Mouse (Mus musculus) liver, embryonic 13.5 days (tissue): ENCODE results near the gene Atp8b4. TPM values are rescaled to one million over a fixed set of nuclear protein-coding genes. Genes with fewer than 3 reads are reported as not detected.
"Not testable (repeated sequence)": the region's sequence is repeated elsewhere in the genome, so short reads cannot be mapped to it uniquely, and the experiment has no call there.

Source experiments
- ATAC-seq: fragments of 200-750 bp; cut with Nextera tagmentation; 2 replicates; pipeline ENCODE4 v1.8.0; 2017; ENCODE audit warnings: low read depth, mild to moderate bottlenecking, moderate number of reproducible peaks, moderate library complexity
- DNase-seq: peaks from one replicate; pipeline ENCODE4 v3.0.0; 2022
- H3K27ac ChIP-seq: fragments of 300-500 bp; sonication (generic); 2 replicates; pipeline ENCODE4 v1.5.1; 2015; ENCODE audit warnings: moderate library complexity, mild to moderate bottlenecking, inconsistent platforms
- H3K27me3 ChIP-seq: fragments of 300-500 bp; sonication (generic); 2 replicates; pipeline ENCODE4 v1.6.1; 2015; ENCODE audit warnings: mild to moderate bottlenecking, inconsistent platforms
- H3K36me3 ChIP-seq: fragments of 300-500 bp; sonication (generic); 2 replicates; pipeline ENCODE4 v1.6.1; 2015; ENCODE audit warnings: mild to moderate bottlenecking, inconsistent platforms
- H3K4me1 ChIP-seq: fragments of 300-500 bp; sonication (generic); replicated peaks from 2 replicates; pipeline ENCODE4 v1.6.1; 2015; ENCODE audit warnings: inconsistent platforms
- H3K4me2 ChIP-seq: fragments of 300-500 bp; sonication (generic); 2 replicates; pipeline ENCODE4 v1.6.1; 2015; ENCODE audit warnings: inconsistent platforms, mild to moderate bottlenecking, moderate library complexity
- H3K4me3 ChIP-seq: fragments of 300-500 bp; sonication (generic); replicated peaks from 2 replicates; pipeline ENCODE4 v1.5.1; 2015; ENCODE audit warnings: mild to moderate bottlenecking, inconsistent platforms
- H3K9ac ChIP-seq: fragments of 300-500 bp; sonication (generic); 2 replicates; pipeline ENCODE4 v1.6.1; 2015; ENCODE audit warnings: mild to moderate bottlenecking, inconsistent platforms
- H3K9me3 ChIP-seq: fragments of 300-500 bp; sonication (generic); replicated peaks from 2 replicates; pipeline ENCODE4 v1.6.1; 2016; ENCODE audit warnings: inconsistent platforms
- WGBS: fragments of 180-500 bp; shearing (Covaris S2); methylation state at CpG from one replicate; pipeline ENCODE4 v1.1.7; 2015; ENCODE audit not compliant: insufficient replicate concordance; 5-methylcytosine and 5-hydroxymethylcytosine counted together
- polyA plus RNA-seq: library from polyadenylated mRNA; unstranded; fragments of >200 nt; fragmentation: Nextera tagmentation; extraction: Ambion mirVana; gene quantifications from 2 replicates; pipeline ENCODE4 v1.2.1, GENCODE M21; 2015

The Atp8b4 gene
- polyA plus RNA-seq, 1 experiment from 2014 or later: 4.6 TPM

GRCm38 (mm10) chr2:126466391-126467134, 33.9 kb downstream of the Atp8b4 start:
- Histone ChIP-seq H3K9me3 (no peaks in the 10 kb centered on the region), H3K9ac (no peak overlapping the region), H3K36me3 (no peaks in the 10 kb centered on the region), H3K4me2 (no peak overlapping the region), H3K27ac (0 out of 2 replicates have a peak overlapping the region, but pooled peaks have one; percentile 43), H3K27me3 (no peaks in the 10 kb centered on the region), H3K4me1 (no peaks in the 10 kb centered on the region), H3K4me3 (no peak overlapping the region)
- no peak for DNase-seq
- 45% methylated on average over 13 of the region's 13 CpGs for WGBS
- ATAC-seq: no peak

DNA sequence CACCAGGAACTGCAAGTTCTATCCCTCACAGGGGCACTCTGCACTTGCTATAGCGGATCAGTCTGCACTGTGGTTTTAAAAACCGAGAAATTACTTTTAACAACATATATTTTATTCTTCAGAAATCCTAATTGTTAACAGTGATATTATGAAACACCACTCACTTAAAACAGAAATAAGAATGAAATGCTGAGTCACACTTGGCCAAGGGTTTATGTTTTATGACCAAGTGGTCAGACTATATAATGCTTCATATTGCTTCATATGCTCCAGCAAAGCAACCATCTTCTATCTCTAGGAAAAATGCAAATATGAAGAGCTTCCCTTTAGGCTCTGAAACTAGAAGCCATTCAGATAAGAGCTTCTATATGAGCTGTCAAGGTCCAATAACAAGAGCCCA, 41.8 kb downstream of the Atp8b4 start:
- 67% methylated on average over 2 of the region's 2 CpGs for WGBS
- no peak overlapping the region for H3K9ac ChIP-seq
- no peaks in the 10 kb centered on the region for H3K9me3 ChIP-seq
- H3K36me3 ChIP-seq: no peaks in the 10 kb centered on the region
- H3K27me3 ChIP-seq: no peaks in the 10 kb centered on the region
- no peak for ATAC-seq
- H3K4me3 ChIP-seq: no peak overlapping the region
- H3K4me1 ChIP-seq: no peaks in the 10 kb centered on the region
- no peak overlapping the region for H3K4me2 ChIP-seq
- H3K27ac ChIP-seq: no peak overlapping the region
- DNase-seq: no peak

DNA sequence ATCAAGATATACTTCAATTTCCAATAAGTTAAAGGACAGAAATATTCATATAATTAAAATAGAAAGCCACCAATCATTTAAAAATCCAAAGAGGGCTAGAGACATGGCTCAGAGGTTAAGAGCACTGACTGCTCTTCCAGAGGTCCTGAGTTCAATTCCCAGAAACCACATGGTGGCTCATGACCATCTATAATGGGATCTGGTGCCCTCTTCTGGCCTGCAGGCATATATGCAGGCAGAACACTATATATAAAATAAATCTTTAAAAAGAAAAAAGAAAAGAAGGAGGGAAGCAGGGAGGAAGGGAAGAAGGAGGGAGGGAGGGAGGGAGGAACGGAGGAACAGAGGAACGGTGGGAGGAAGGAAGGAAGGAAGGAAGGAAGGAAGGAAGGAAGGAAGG, 42.7 kb downstream of the Atp8b4 start:
- WGBS: 33% methylated on average over 2 of the region's 2 CpGs
- DNase-seq: not testable (repeated sequence)

GRCm38 (mm10) chr2:126450937-126451302, 49.6 kb downstream of the Atp8b4 start:
- Histone ChIP-seq H3K4me2 (no peak overlapping the region), H3K4me1 (no peaks in the 10 kb centered on the region), H3K9me3 (no peaks in the 10 kb centered on the region), H3K36me3 (no peaks in the 10 kb centered on the region), H3K4me3 (no peak overlapping the region), H3K27me3 (no peaks in the 10 kb centered on the region), H3K9ac (no peak overlapping the region), H3K27ac (no peak overlapping the region)
- DNase-seq (no peak), ATAC-seq (no peak)
- WGBS: 66% methylated on average over 7 of the region's 7 CpGs

More for the DNA sequence above, 42.7 kb downstream of the Atp8b4 start:
- not testable (repeated sequence) for H3K36me3 ChIP-seq, ATAC-seq, H3K27ac ChIP-seq, H3K4me3 ChIP-seq, H3K9ac ChIP-seq, H3K4me1 ChIP-seq, H3K4me2 ChIP-seq, H3K9me3 ChIP-seq, H3K27me3 ChIP-seq

- ATAC-seq: no peak
- H3K4me2 ChIP-seq: no peak overlapping the region
- H3K4me1 ChIP-seq: no peaks in the 10 kb centered on the region
- WGBS: 65% methylated on average over 14 of the region's 14 CpGs
- H3K9me3 ChIP-seq: no peaks in the 10 kb centered on the region
- H3K27ac ChIP-seq: no peak overlapping the region
- H3K9ac ChIP-seq: no peak overlapping the region
- no peaks in the 10 kb centered on the region for H3K27me3 ChIP-seq
- H3K36me3 ChIP-seq: no peaks in the 10 kb centered on the region
- no peak overlapping the region for H3K4me3 ChIP-seq
- no peak for DNase-seq
These were observed 50.1 kb downstream of the Atp8b4 start for GRCm38 (mm10) chr2:126450210-126450936.

DNA sequence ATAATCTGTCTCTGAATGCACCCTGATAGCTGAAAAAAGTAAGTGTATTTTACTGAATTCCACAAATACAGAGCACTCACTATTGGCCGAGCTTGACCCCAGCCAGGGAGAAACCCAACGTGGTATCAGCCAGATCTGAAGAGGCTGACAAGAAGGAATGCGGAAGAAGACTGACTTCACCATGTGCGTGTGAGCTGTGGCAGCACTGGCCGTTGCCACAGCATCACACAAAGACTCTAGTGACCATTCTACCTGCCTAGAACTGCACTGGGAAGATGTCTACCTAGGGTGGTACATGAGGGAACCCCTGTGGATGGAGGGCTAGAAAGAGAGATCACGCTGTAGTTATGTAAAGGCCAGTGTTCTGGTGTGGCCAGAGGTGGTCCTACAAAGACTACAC, 55.4 kb downstream of the Atp8b4 start:
- no peak overlapping the region for H3K4me2 ChIP-seq
- WGBS: 40% methylated on average over 6 of the region's 6 CpGs
- no peaks in the 10 kb centered on the region for H3K36me3 ChIP-seq
- no peaks in the 10 kb centered on the region for H3K4me1 ChIP-seq
- no peaks in the 10 kb centered on the region for H3K27me3 ChIP-seq
- H3K9me3 ChIP-seq: no peaks in the 10 kb centered on the region
- H3K9ac ChIP-seq: no peak overlapping the region
- ATAC-seq: no peak
- DNase-seq: no peak
- H3K27ac ChIP-seq: no peak overlapping the region
- no peak overlapping the region for H3K4me3 ChIP-seq

- DNase-seq: no peak
- WGBS: 65% methylated on average over 4 of the region's 4 CpGs
- Histone ChIP-seq H3K27me3 (no peaks in the 10 kb centered on the region), H3K4me3 (no peak overlapping the region), H3K27ac (no peak overlapping the region), H3K36me3 (no peaks in the 10 kb centered on the region), H3K4me1 (no peaks in the 10 kb centered on the region), H3K9me3 (no peaks in the 10 kb centered on the region), H3K9ac (no peak overlapping the region), H3K4me2 (no peak overlapping the region)
- ATAC-seq: no peak
These were observed 58.9 kb downstream of the Atp8b4 start for GRCm38 (mm10) chr2:126441586-126441985.

DNA sequence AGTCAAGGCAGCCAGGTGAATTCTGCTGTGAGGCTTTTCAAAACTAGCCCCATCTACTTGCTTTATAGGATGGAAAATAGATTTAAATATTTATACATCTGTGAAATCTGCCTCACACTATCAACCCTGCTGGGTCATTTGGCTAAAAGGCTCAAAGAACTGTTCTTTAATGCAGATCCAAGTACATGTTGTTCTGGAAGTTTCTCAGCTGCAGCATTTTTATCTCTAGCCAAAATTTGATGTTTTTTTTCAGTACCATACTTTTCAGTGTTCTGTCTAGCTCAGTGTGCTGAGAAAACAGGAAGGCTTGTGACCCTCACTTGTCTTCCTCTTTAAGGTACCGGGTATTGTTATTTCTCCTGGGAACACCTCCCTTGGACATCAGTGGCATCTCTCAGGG, 65.8 kb downstream of the Atp8b4 start:
- H3K27me3 ChIP-seq: no peaks in the 10 kb centered on the region
- no peak for DNase-seq
- no peaks in the 10 kb centered on the region for H3K4me1 ChIP-seq
- H3K27ac ChIP-seq: no peak overlapping the region
- H3K9ac ChIP-seq: no peak overlapping the region
- H3K4me3 ChIP-seq: no peak overlapping the region
- no peak for ATAC-seq
- WGBS: 40% methylated on average over 1 of the region's 1 CpGs
- no peaks in the 10 kb centered on the region for H3K9me3 ChIP-seq
- no peak overlapping the region for H3K4me2 ChIP-seq
- no peaks in the 10 kb centered on the region for H3K36me3 ChIP-seq

GRCm38 (mm10) chr2:126434305-126434704, 66.2 kb downstream of the Atp8b4 start:
- Histone ChIP-seq H3K27me3 (no peaks in the 10 kb centered on the region), H3K27ac (no peak overlapping the region), H3K4me3 (no peak overlapping the region), H3K4me1 (no peaks in the 10 kb centered on the region), H3K36me3 (no peaks in the 10 kb centered on the region), H3K9me3 (no peaks in the 10 kb centered on the region), H3K9ac (no peak overlapping the region), H3K4me2 (no peak overlapping the region)
- 79% methylated on average over 9 of the region's 9 CpGs for WGBS
- DNase-seq: no peak
- ATAC-seq: no peak

GRCm38 (mm10) chr2:126432481-126433066, 67.9 kb downstream of the Atp8b4 start:
- DNase-seq (no peak), ATAC-seq (no peak)
- no peaks in the 10 kb centered on the region for H3K4me1 ChIP-seq
- 68% methylated on average over 9 of the region's 9 CpGs for WGBS
- no peaks in the 10 kb centered on the region for H3K27me3 ChIP-seq
- no peak overlapping the region for H3K27ac ChIP-seq
- H3K4me3 ChIP-seq: no peak overlapping the region
- no peak overlapping the region for H3K9ac ChIP-seq
- H3K9me3 ChIP-seq: no peaks in the 10 kb centered on the region
- H3K4me2 ChIP-seq: no peak overlapping the region
- no peaks in the 10 kb centered on the region for H3K36me3 ChIP-seq

GRCm38 (mm10) chr2:126429282-126429681, 71.2 kb downstream of the Atp8b4 start:
- no peak for DNase-seq
- 6% methylated on average over 3 of the region's 3 CpGs for WGBS

More at GRCm38 (mm10) chr2:126429282-126429681, 71.2 kb downstream of the Atp8b4 start:
- Histone ChIP-seq H3K27ac (no peak overlapping the region), H3K27me3 (no peaks in the 10 kb centered on the region), H3K4me2 (no peak overlapping the region), H3K36me3 (no peaks in the 10 kb centered on the region), H3K9ac (no peak overlapping the region), H3K9me3 (no peaks in the 10 kb centered on the region), H3K4me1 (no peaks in the 10 kb centered on the region), H3K4me3 (no peak overlapping the region)
- ATAC-seq: no peak
